Mouse (Mus musculus) testis, adult 2 months (tissue): ENCODE results near the gene Hoxa2.

Experiments used
- CTCF ChIP-seq: fragments of 200-500 bp; IDR thresholded peaks from 2 replicates; pipeline ENCODE4 v1.5.1; 2012; ENCODE audit warnings: low read depth, mild to moderate bottlenecking, inconsistent platforms, low read length, moderate library complexity; ENCODE audit not compliant: control insufficient read depth, insufficient read depth, insufficient replicate concordance
- POLR2A ChIP-seq: fragments of 200-500 bp; IDR thresholded peaks from 2 replicates; pipeline ENCODE4 v1.6.1; 2012; ENCODE audit warnings: low read depth, mild to moderate bottlenecking, inconsistent platforms, low read length, moderate library complexity; ENCODE audit not compliant: control insufficient read depth

DNA sequence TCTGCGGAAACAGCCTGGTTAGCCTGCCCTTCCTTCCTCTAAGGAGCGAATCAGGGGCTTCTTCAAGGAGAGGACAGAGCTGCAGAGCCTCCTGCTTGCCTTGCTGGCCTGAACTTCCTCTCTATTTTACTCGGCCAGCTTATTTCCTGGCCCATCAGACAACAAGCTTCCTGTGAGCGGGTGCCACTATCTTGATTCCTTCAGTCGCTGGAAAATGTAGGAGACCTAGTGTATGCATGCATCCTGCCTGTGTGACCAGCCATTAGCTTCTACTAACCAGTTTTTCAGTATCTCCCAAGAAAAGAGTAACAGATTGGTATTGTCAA, 6.2 kb upstream of the Hoxa2 start:
- no peak for TF ChIP-seq POLR2A
- TF ChIP-seq CTCF = no peak
